In the genomic region with DNA sequence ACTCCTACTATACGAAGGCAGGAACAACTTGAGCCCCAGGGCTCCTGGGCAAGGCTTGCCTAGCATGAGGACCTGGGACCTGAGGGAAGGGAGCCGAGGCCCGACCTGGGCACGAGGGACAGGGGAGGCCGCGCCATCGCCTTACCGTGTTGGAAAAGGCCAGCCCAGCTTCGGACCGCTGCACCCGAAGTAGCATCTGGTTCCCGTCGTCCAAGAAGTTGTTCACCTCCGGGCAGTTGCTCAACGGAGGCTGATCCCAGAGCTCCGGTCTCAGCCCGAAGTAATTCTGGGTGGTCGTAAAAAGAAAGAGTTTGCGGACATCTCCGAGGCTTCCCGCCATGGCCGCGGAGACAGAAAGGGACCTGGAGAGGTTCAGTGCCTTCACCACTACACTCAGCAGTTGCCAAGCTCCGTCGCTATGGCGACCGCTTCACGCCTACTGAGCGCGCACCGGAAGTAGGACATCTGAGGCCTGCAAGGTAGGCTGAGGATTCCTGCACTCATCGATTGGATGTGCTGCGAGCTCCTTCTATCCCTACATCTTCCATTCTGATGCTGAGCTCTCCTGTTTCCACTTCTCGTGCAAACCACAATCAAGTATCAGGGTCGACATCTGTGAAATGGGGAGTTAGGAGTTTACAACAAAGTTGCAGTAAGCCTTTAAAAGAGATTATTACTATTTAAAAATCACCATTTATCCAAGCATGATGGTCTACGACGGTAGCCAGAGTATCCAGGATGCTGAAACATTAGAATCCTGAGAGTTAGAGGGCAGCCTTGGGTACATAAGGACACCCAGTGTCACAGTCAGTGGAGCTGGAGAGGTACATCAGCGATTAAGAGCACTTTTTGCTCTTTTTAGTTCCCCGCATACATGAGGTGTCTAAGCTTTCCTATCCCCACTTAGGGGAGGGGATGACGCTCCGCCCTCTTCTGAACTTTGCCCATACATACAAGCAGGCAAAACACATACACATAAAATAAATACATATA, we compare ENCODE assay signal across 8 mouse cellular contexts. TPM values are rescaled to one million over a fixed set of nuclear protein-coding genes. Genes with fewer than 3 reads are reported as not detected.
DNase-seq lines count a peak whose midpoint lies in the region; ATAC-seq and TF ChIP-seq lines count a peak whose summit lies in the region.

No protein-coding gene starts in this region.

- no peak for TF ChIP-seq CTCF in Patski (IDR thresholded peaks at IDR 0.05)

- in situ Hi-C loops in Patski (cut with MboI; ENCODE audit: low pct_unique_long_range_greater_than_20kb): loop anchor here (25.0 kb wide), 1 partner anchor 1935 kb away; no protein-coding TSS in a partner anchor

- H3K36me3 ChIP-seq in hindbrain, embryonic 14.5 days (replicated peaks; ENCODE audit: control insufficient read depth, insufficient read depth): peaks cover 20% of the 10 kb centered on the region

- ATAC-seq in Patski: peak; percentile 99
- ATAC-seq in hindbrain, embryonic 14.5 days (ENCODE audit: low FRiP score): peak; percentile 100

- H3K4me2 ChIP-seq in hindbrain, embryonic 14.5 days (replicated peaks): peak overlapping the region; percentile 91

- CTCF ChIA-PET in Patski (lab: Charles Lee): no interaction called here

- H3K4me1 ChIP-seq in hindbrain, embryonic 14.5 days (replicated peaks; ENCODE audit: control insufficient read depth, insufficient read depth, low read length): peaks cover 10% of the 10 kb centered on the region

- WGBS in hindbrain, embryonic 14.5 days: 11% methylated on average over 41 of the region's 41 CpGs

- H3K27me3 ChIP-seq in Patski: no peaks in the 10 kb centered on the region
- no peaks in the 10 kb centered on the region for H3K27me3 ChIP-seq in hindbrain, embryonic 14.5 days (ENCODE audit: control insufficient read depth, insufficient read depth, low read length)

- H3K4me3 ChIP-seq in hindbrain, embryonic 14.5 days (replicated peaks; ENCODE audit: low read length): peak overlapping the region; percentile 63

- no peaks in the 10 kb centered on the region for H3K9me3 ChIP-seq in hindbrain, embryonic 14.5 days (ENCODE audit: control insufficient read depth, low read length)

- DNase-seq in Patski (ENCODE audit: low read depth, low spot score): peak; percentile 66
- DNase-seq in cerebellum, postnatal 25 days: peak; percentile 92 to 94
- peak; percentile 81 to 88 for DNase-seq in frontal cortex, postnatal 25 days (ENCODE audit: low spot score in 2 of 2)
- peak; percentile 91 for DNase-seq in hindbrain, embryonic 14.5 days (ENCODE audit: low spot score)
- DNase-seq in layer of hippocampus, postnatal 25 days (ENCODE audit: extremely low spot score in 1 of 2, low spot score in 1 of 2): peak; percentile 77 to 80
- peak; percentile 78 for DNase-seq in lung, postnatal 14 days
- peak; percentile 78 for DNase-seq in retina, adult 2 months (ENCODE audit: low read depth, low spot score)
- peak; percentile 87 for DNase-seq in thymus, postnatal 25 days

- POLR2A ChIA-PET in Patski (lab: Charles Lee): interaction anchor here (1.0 kb wide), 1 partner anchor 11 kb away, joined by 3 read pairs; no protein-coding TSS in a partner anchor

- peak overlapping the region; percentile 57 for H3K27ac ChIP-seq in hindbrain, embryonic 14.5 days

- H3K9ac ChIP-seq in hindbrain, embryonic 14.5 days: peak overlapping the region; percentile 65

RNA-seq across cellular contexts. Expression of a gene that starts 7.3 kb away (rescaled TPM):
- 12.6 TPM for polyA plus RNA-seq in Patski (2021)
- 23.6 and 23.8 TPM in 2 replicates for polyA plus RNA-seq in hindbrain, embryonic 14.5 days (2014; fragmentation: Nextera tagmentation; extraction: Ambion mirVana)
- total RNA-seq in layer of hippocampus, postnatal 25 days (2021): 10 to 100 TPM; 26.3 to 29.6 TPM

RNA-seq across cellular contexts. Expression of a gene that starts 7.4 kb away (rescaled TPM):
- polyA plus RNA-seq in Patski (2021): 94.0 TPM
- 119 and 120 TPM in 2 replicates for polyA plus RNA-seq in hindbrain, embryonic 14.5 days (2014; fragmentation: Nextera tagmentation; extraction: Ambion mirVana)
- 10 to 100 TPM; 68.5 to 80.5 TPM for total RNA-seq in layer of hippocampus, postnatal 25 days (2021)

Comparison
In these comparisons a context has a peak if more than half of its experiments do, and no peak if none do; other contexts are left out.
1. Peak in every context shown above with its lines: DNase-seq, ATAC-seq, H3K4me3 ChIP-seq and H3K27ac ChIP-seq.